Mouse (Mus musculus): ENCODE results near the gene Abcc1.

Abcc1 gene

DNA sequence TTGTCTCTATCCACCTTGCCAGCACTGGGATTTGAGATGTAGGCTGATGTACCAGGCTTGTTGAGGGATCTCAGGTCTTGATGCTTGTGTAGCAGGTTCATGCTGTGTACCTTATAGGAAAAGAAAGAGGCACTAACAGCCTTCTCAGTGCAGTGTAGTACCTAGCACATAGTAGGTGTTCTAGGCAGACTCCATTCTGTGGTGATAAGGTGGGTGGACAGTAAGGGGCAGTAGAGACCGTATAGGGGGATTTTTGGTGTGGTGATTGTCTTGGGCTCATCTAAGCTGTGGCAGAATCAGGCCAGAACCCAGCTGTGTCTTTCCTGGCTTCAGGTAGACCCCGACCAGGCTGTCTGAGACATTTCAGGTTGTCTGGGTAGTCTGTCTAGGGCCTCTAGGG is 15.0 kb downstream of the Abcc1 start:
- no peak for DNase-seq (ENCODE audit: low spot score)

DNA sequence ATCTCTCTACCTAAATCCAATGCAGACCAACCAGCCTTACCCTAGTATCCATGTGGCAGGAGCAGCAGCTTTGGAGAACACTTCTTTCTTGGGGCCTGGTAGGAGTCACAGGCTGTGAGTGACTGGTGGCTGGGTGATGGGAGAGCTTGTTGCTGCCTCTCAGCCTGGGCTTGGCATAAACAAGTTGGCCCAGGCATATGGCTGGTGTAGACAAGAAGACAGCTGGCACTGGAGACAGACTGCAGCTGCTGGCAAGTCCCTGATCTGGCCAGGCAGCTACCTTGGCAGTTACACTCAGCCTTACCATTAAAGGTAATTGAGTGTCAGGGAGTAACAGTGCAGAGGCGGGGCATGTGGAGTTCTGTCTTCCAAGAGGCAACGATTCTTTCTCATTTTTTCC is 16.0 kb downstream of the Abcc1 start:
- no peak for DNase-seq (ENCODE audit: low spot score)

DNA sequence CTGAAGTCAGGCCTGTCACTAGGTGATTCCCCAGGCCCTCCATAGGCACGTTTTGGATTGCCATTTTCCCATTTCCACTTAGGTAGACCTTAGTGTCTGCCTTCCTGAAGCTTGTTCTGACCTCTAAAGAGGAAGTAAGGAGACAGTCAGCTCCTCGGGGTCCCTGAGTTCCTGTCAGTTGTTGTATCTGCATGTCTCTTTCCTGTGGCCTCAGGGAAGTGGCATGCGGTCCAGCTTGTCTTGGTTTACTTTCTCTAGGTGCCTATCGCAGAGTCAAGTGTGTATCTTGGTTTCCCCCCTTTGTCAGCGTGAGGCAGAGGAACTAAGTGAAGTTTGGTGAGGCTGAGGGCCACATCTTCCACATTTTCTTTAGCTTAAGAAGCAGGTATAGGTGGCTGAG is 17.3 kb downstream of the Abcc1 start:
- no peak for DNase-seq (ENCODE audit: low spot score)

DNA sequence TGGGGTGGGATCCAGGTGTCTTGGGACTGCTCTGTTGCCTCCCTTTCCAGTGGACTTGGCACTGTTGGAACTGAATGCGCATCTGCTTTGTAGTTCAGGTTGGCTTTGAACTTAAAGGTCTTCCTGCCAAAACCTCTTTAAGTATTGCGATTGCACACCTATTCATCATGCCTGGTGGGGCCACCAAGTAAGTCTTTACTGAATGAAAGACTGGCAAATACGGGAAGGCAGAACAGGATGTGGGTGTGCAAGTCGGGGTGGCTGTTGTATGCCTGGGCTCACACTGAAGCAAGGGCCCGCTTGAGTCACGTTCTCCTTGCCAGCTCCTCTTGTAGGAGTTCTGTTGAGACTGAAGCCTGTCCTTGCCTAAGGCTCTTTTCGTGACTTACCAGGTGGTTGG is 18.5 kb downstream of the Abcc1 start:
- no peak for DNase-seq (ENCODE audit: low spot score)

DNA sequence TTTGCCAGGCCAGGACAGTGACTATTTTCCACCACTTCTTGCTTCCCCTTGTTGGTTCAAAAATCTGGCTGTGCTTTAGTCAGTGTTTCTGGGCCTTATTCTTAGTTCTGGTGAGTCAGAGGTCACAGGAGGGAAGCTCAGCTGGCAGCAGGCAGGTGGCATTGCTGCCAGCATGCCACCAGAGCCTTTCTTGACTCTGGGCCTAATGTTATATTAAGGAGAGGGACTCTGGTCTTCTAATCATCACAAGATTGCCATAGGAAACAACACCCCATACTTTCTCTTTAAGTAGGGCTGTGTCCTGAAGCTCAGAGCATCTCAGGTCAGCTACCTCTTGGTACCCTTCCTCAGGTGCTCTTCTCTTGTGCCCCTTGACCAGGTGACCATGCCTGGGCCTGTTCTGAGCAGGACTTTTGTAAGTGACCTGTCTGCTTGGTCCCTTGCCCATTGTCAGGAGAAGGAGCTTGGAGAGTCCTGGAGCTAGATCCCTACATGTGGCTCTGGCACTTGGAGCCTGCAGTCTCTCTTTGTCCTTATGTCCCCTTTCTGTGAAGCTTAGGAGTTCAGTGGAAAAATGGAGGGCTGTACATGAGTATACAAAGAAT is 19.8 kb downstream of the Abcc1 start:
- DNase-seq (ENCODE audit: low spot score) = no peak

DNA sequence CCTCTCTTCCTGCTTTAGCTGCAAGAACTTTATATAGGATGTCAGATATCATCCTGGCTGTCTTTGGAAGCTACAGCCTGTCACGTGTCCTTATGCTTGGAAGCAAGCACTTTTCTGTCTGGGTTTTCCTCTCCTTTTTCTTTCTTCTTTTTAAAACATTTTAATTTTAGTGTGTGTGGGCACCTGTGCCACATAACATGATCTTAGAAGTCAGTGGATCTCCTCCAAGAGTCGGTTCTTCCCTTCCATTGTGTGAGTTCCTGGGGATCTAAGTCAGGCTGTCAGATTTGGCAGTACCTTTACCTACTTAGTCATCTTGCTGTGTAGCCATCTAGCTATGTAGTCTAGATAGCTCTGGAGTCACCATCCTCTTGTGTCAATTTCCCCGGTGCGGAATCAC is 37.9 kb downstream of the Abcc1 start:
- no peak for DNase-seq (ENCODE audit: low spot score)

DNA sequence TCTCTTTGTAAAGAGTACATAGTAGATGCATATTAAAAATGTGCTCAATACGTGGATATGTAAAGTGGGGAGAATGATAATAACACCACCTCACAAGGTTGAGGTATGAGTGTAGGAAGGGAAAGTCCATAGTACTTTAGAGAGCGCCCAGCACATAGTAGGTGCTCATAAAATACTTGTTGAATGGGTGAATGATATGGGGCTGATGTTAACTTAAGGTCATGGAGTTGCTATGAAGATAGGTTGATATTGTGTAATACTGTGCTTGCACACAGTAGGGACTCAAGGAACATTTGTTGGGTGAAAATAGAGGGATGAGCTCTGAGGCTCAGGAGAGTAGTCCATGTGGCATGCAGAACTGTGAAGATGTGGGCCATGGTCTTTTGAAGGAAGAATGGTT is 42.1 kb downstream of the Abcc1 start:
- no peak for DNase-seq (ENCODE audit: low spot score)

DNA sequence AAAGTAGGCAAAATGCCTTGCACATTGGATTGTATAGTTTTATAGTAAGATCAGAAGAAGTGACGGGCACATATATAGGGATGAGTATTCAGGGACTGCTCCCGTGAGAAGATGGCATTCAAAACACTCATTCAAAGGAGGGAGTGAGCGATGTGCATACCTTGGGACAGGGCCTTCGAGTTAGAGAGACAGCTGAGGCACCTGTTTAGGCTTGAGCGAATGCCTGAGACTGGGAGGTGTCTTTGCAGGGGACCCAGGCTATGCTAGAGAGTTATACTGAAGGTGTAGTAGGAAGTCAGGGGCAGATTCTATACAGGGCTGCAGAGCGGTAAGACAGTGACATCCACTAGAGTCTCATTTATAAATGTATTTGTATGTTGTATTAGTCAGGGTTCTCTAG is 44.3 kb downstream of the Abcc1 start:
- DNase-seq (ENCODE audit: low spot score) = no peak

DNA sequence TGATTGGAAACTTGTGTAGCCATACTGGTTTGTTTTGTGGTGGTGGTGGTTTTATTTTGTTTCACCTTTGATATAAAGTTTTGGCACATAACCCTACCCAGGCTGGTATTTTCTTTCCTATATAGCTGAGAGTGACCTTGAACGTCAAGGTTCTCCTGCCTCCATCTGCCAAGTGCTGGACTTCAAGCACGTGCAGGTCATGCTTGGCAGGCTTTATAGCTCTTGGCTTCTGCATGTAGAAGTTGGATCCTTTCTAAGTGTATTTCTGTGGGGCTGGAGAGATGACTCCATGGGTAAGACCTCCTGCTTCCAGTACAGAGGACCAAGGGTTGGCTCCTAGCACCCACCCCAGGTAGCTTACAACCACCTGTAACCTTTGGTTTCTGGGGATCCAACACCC is 47.8 kb downstream of the Abcc1 start:
- no peak for DNase-seq (ENCODE audit: low spot score)

DNA sequence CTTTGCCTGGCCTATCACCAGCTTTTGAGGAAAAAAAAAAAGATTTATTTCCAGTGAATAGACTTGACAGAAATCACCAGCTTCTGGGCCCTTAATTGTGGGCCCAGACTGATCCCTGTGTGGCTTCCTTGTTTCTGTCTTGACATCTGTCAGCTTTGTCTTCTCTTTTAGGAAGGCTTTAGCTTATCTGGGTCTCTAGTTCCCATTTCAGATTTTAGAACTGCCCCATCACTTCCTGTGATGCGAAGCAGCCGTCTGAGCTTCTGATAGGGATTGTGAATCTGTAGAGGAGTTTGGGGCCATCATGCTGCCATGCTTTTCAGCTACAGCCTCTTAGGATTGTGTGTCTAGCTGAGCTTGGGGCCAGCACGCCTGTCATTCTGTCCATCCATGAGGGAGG is 48.4 kb downstream of the Abcc1 start:
- DNase-seq (ENCODE audit: low spot score) = no peak

DNA sequence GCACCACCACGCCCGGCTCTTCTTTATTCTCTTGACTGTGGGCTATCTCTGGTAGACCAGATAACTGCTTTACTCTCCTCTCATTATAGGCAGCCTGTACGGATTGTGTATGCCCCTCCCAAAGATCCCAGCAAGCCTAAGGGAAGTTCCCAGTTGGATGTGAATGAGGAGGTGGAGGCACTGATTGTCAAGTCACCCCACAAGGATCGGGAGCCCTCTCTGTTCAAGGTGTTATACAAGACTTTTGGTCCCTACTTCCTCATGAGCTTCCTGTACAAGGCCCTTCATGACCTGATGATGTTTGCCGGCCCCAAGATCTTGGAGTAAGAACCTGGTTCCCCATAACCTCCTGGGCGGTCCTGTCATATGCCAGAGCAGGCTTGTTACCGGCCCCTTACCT is 49.3 kb downstream of the Abcc1 start:
- DNase-seq (ENCODE audit: low spot score) = no peak

DNA sequence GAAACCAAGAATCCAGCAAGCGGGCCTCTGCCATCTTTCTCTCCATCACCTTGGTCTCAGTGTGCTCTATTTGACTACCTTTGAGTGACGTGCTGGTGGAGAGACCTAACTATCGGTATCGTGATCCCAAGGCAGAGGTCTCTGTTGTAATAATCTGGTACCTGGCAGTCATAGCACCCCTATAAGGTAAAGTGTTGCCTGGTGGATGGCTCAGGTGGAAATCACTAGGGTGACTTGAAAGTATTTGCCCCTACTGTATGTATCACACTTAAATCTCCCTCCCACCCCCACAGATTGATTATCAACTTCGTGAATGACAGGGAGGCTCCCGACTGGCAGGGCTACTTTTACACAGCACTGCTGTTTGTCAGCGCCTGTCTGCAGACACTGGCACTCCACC is 49.8 kb downstream of the Abcc1 start:
- DNase-seq (ENCODE audit: low spot score) = no peak

DNA sequence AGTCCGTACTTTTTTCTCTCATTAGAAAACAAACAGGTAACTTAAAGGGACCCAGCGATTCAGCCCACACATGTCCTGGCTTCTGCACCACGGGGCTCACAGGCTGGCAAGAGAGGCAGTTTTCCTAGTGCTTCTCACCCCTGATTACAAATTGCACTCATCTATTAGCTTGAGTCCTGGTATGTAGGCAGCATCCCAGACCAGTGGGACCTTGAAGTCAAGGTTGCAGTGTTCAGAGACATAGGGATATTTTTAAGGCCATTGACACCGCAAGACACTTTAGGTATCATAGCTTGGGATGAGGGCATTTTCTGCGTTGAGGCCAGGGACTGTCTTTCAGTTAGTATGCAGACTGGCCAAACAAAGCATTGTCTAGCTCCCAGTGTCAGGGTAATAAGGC is 51.2 kb downstream of the Abcc1 start:
- no peak for DNase-seq (ENCODE audit: low spot score)

DNA sequence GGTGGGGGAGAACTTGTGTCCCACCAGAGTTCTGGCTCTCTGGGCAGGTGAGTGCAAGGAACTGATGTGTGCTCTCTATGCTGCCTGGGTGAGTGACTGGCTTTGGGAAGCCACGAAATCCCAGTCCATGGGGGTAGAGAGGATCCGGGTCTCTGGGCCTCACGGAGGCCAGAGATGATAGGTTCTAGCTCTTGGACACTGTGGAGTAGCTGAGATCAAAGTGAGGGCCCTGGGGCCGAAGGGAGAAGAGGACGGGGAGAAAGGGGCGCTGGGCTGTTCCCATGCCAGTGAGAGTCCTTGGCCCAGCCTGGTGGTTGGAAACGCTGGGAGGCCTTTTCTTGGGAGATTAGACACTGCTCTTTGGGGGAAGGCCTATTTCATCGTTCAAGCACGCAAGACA is 53.8 kb downstream of the Abcc1 start:
- no peak for DNase-seq (ENCODE audit: low spot score)

DNA sequence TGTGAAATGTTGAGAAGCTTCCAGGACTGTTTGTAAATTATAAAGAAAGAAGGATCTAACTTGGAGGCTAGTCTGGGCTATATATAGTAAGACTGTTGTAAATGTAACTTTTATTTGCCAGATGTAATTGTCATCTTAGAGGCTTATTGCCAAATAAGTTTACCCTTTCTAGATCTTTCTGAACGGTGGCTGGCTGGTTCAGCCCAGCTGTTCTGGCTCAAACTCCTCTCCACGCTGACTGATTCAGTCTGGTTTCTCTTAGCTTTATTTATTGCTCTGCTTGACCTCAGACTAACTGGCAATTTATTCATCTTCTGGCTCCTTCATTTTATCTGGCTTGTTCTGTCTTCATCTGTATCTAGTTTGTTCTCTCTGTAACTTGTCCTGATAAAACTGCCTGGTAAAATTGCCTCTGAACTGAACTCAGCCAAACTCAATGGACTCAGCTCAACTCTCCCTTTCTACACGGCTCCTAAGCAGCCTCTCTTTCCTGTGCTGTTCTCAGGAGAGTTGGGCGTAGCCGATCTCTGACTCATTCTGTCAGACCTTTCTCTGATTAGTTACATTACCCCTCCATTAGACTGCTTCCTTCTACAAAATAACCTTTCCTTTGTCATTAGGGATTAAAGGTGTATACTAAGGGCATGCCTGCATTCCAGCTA is 55.7 kb downstream of the Abcc1 start:
- DNase-seq (ENCODE audit: low spot score) = no peak

DNA sequence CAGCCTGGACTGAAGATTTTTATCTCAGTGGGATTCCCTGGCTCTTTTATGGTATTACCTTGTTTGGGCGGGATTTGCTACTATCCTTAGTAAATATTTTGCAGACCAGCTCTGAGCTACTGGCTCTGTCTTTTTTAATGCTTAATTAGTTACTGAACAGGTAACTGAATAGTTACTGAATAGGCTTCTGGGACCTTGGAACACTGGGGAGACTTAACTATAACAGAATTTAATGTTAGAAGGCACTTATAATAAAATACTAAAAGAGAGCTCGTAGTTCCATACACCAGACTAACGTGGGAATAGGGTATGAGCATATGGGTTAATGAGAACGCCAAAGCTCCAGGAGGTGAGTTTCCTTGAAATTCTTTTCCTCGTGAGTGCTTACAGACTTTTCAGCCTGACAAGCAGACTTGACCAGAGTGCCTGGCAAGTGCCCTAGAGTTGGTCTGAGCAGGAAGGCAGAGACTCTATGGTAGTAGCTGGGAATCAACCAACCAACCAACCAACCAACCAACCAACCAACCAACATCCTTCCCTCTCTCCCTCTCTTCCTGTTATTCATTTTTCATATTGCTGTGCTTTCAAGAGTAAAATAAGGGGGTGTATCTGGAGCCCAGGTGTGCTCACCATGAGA is 59.3 kb downstream of the Abcc1 start:
- no peak for DNase-seq (ENCODE audit: low spot score)

DNA sequence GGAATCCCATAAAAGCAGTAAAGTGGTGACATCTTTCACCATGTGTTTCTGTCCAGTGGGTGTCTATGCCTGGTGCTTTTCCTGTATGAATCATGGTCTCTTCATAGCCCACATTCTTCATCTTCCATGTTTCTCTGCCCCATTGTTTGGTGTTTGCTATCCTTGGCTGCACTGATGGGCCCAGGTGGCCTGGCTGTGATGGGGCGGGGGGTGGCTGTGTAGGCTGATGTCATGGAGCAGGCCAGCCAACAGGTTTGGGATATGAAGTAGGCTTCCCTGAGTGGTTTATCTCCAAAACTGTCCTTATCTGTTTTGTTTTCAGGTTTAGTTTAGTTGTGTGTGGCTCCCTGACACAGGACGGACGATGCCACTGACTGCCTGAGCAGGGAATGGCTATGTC is 60.7 kb downstream of the Abcc1 start:
- DNase-seq (ENCODE audit: low spot score) = no peak

DNA sequence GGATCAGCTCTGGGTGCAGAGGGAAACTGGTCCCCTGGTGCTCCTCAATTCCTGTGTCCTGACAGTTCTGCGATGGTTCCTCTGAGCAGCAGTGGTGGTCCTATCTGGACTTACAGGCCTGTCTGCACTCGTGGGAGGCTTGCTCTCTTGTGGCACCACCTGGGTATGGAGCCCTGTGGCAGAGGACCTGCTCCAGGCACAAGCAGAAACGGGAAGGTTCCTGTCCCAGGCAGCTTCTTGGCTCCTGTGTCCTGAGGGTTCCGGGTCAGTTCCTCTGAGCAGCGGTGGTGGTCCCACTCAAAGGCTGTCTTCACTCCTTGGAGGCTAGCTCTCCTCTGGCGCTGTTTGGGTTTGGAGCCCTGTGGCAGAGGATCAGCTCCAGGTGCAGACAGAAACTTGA is 68.0 kb downstream of the Abcc1 start:
- DNase-seq (ENCODE audit: low spot score) = no peak

DNA sequence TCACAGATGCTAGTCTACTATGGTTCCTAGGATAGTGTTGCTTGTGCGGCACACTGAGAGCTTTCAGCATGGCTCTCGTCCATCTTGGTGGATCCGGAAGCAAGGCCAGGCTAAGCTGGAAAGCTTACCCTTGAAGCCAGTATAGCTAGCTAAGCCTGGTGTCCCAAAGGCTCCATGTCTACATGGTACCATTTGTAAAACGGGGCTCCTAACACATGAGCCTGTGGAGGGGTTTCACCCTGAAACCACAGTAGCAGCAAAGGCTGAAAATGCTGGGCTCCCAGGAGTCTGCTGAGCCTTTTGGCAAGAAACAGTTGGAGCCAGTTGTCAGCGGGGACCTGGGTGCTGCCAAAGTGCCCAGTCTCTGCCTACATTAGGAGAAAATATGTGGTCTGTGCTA is 71.6 kb downstream of the Abcc1 start:
- no peak for DNase-seq (ENCODE audit: low spot score)

DNA sequence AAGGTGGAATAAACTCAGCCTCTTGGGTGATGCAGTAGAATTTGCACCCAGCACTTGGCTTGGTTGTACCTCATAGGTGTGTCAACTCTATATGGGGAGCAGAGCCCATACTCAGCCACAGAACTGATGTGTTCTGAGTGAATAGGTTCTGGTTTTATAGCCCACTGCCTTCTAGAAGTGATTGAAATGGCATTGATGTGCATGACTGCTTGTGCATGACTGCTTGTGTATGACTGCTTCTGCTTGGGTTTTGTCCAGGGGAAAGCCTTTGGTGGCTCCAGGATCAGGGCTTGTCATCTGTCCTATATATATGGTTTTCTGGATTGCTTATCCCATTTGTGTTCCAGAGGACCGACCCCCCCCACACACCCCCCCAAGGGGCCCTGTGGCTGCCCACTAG is 74.2 kb downstream of the Abcc1 start:
- no peak for DNase-seq (ENCODE audit: low spot score)

DNA sequence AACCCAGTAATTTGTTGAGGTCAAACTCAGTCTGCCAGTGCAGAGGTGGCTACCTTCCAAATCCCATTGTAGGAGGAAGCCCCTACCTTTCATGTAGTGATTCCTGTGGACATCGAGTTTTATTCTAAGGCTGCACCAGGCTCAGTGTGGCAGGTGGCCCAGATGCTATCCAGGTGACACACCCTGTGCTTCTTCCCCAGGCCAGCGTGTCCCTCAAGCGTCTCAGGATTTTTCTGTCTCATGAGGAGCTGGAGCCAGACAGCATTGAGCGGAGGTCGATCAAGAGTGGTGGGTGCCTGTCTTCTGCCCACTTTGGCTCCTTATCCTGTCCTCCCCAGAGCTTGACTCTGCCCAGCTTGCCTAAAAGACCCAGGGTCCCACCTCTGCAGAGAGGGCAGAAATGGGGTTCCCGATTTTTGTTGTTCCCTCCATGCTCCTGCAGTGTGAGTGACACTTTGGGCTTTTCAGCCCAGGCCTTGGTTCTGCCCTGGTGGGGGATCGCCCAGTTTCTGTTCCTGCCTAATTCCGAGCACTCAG is 76.2 kb downstream of the Abcc1 start:
- no peak for DNase-seq (ENCODE audit: low spot score)

DNA sequence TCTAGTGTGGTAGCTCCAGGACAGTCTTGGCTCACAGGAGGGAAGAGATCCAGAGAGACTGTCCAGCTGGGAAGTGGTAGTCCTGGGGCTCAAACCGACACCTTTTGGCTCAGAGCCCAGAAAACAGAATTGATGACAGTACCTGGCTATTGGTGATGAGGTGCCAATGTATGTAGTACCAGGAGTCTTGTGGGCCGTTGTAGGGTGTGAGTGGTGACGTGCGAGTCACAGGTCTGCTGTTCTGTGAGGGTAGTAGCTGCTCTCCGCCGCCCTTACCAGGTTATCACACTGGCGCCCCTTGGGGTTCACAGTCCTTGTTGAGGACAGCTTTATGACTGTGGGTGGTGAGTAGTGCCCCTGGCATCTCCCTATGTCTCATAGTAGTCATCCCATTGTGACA is 77.2 kb downstream of the Abcc1 start:
- DNase-seq (ENCODE audit: low spot score) = no peak

DNA sequence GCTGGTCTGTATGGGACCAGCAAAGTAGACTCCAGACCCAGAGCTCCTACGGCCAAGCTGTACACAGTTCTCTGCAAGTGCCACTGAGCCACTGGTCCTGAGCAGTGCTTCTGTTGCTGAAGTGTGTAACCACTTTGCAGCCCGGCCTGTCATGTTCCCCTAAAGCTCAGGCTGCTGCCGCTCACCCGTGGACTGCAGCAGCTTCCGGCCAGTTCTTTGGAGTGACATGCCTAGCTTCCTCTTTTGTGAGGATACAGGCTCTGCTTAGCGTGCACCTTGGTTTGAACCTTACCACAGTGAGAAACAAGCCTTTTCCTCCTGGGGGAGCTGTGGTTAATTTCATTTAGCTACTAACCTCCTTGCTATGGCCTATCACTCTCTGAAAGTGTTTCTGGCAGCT is 77.7 kb downstream of the Abcc1 start:
- DNase-seq (ENCODE audit: low spot score) = no peak
